Mouse (Mus musculus) small intestine, adult 2 months (tissue): Measurements from ENCODE around the gene Tceanc2.

Experiments
- CTCF ChIP-seq: fragments of 200-500 bp; IDR thresholded peaks from 2 replicates; pipeline ENCODE4 v1.5.1; 2012; ENCODE audit warnings: low read depth, mild to moderate bottlenecking, control low read depth, inconsistent platforms, low read length, moderate library complexity, mixed read lengths; ENCODE audit not compliant: insufficient replicate concordance, insufficient read length; ENCODE audit errors: extremely low read depth
- POLR2A ChIP-seq: fragments of 200-500 bp; IDR thresholded peaks from 2 replicates; pipeline ENCODE4 v1.6.1; 2012; ENCODE audit warnings: low read depth, mild to moderate bottlenecking, control low read depth, inconsistent platforms, low read length, moderate library complexity

DNA sequence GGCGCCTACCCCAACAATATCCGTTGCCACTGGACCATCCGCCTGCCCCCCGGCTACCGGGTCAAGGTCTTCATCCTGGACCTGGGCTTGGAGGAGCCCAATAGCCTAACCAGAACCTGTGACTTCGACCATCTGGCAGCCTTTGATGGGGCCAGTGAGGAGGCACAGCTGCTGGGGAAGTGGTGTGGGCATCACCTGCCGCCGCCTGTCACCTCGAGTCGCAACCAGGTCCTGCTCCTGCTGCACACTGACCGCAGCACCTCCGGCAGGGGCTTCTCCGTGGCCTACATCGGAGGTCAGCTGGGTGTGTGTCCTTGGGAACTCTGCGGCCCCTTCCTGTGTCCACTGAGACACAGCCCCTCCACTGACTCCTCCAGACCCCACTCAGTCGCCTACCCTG is 72.1 kb downstream of the Tceanc2 start:
- TF ChIP-seq CTCF (no peak), POLR2A (no peak)
